Mouse (Mus musculus) hindbrain, embryonic 11.5 days (tissue): Measurements from ENCODE around the gene E2f3. TPM values are rescaled to one million over a fixed set of nuclear protein-coding genes. Genes with fewer than 3 reads are reported as not detected.

Experiments used
- ATAC-seq: fragments of 200-750 bp; cut with Nextera tagmentation; 2 replicates; pipeline ENCODE4 v1.8.0; 2017; ENCODE audit warnings: mild to moderate bottlenecking, moderate TSS enrichment, moderate library complexity; ENCODE audit not compliant: low FRiP score
- DNase-seq: peaks from one replicate; pipeline ENCODE4 v3.0.0-alpha.2; 2015; ENCODE audit warnings: low spot score
- H3K27ac ChIP-seq: fragments of 300-500 bp; sonication (generic); 2 replicates; pipeline ENCODE4 v1.5.1; 2014; ENCODE audit warnings: mild to moderate bottlenecking, low read depth, low read length
- H3K27me3 ChIP-seq: fragments of 300-500 bp; sonication (generic); 2 replicates; pipeline ENCODE4 v1.6.1; 2014; ENCODE audit warnings: mild to moderate bottlenecking, low read length, moderate library complexity, mixed read lengths; ENCODE audit not compliant: control insufficient read depth, insufficient read depth
- H3K36me3 ChIP-seq: fragments of 300-500 bp; sonication (generic); 2 replicates; pipeline ENCODE4 v1.6.1; 2014; ENCODE audit warnings: mild to moderate bottlenecking, low read length, moderate library complexity, mixed read lengths; ENCODE audit not compliant: control insufficient read depth, insufficient read depth
- H3K4me1 ChIP-seq: fragments of 300-500 bp; sonication (generic); replicated peaks from 2 replicates; pipeline ENCODE4 v1.6.1; 2014; ENCODE audit warnings: low read length, mixed read lengths; ENCODE audit not compliant: control insufficient read depth, insufficient read depth
- H3K4me2 ChIP-seq: fragments of 300-500 bp; sonication (generic); replicated peaks from 2 replicates; pipeline ENCODE4 v1.6.1; 2014; ENCODE audit warnings: mild to moderate bottlenecking, low read depth, low read length
- H3K4me3 ChIP-seq: fragments of 300-500 bp; sonication (generic); 2 replicates; pipeline ENCODE4 v1.5.1; 2014; ENCODE audit warnings: low read depth, low read length
- H3K9ac ChIP-seq: fragments of 300-500 bp; sonication (generic); 2 replicates; pipeline ENCODE4 v1.6.1; 2014; ENCODE audit warnings: low read depth, low read length
- H3K9me3 ChIP-seq: fragments of 300-500 bp; sonication (generic); 2 replicates; pipeline ENCODE4 v1.6.1; 2016; ENCODE audit warnings: low read length; ENCODE audit not compliant: control insufficient read depth
- WGBS: fragments of 180-500 bp; shearing (Covaris S2); extraction: QIAGEN DNeasy Blood & Tissue Kit; methylation state at CpG from one replicate; pipeline ENCODE4 v1.1.7; 2014; 5-methylcytosine and 5-hydroxymethylcytosine counted together
- polyA plus RNA-seq: library from polyadenylated mRNA; unstranded; fragments of >200 nt; fragmentation: Nextera tagmentation; extraction: Ambion mirVana; gene quantifications from 2 replicates; pipeline ENCODE4 v1.2.1, GENCODE M21; 2014

Gene E2f3
- polyA plus RNA-seq, 1 experiment from 2014 or later: 13.0 TPM

GRCm38 (mm10) chr13:29926168-29926567 lies 59.7 kb downstream of the E2f3 start:
- WGBS: 79% methylated on average over 3 of the region's 3 CpGs
- ATAC-seq (no peak), DNase-seq (no peak)
- H3K27me3 ChIP-seq: no peaks in the 10 kb centered on the region
- no peaks in the 10 kb centered on the region for H3K4me1 ChIP-seq
- H3K27ac ChIP-seq: no peak overlapping the region
- no peak overlapping the region for H3K9ac ChIP-seq
- no peaks in the 10 kb centered on the region for H3K36me3 ChIP-seq
- no peaks in the 10 kb centered on the region for H3K9me3 ChIP-seq
- no peak overlapping the region for H3K4me3 ChIP-seq
- no peak overlapping the region for H3K4me2 ChIP-seq

GRCm38 (mm10) chr13:29919841-29920240 lies 66.0 kb downstream of the E2f3 start:
- Histone ChIP-seq H3K9me3 (no peaks in the 10 kb centered on the region), H3K27me3 (no peaks in the 10 kb centered on the region), H3K9ac (no peak overlapping the region), H3K36me3 (0 out of 2 replicates have a peak, but pooled peaks cover 7% of the 10 kb centered on the region), H3K4me2 (no peak overlapping the region), H3K4me1 (no peaks in the 10 kb centered on the region), H3K27ac (no peak overlapping the region), H3K4me3 (no peak overlapping the region)
- ATAC-seq (no peak), DNase-seq (no peak)
- 93% methylated on average over 7 of the region's 7 CpGs for WGBS

GRCm38 (mm10) chr13:29916561-29916960 lies 69.3 kb downstream of the E2f3 start:
- Histone ChIP-seq H3K9ac (no peak overlapping the region), H3K27ac (no peak overlapping the region), H3K4me1 (no peaks in the 10 kb centered on the region), H3K9me3 (no peaks in the 10 kb centered on the region), H3K4me3 (no peak overlapping the region), H3K27me3 (no peaks in the 10 kb centered on the region), H3K4me2 (no peak overlapping the region), H3K36me3 (0 out of 2 replicates have a peak, but pooled peaks cover 7% of the 10 kb centered on the region)
- ATAC-seq (no peak), DNase-seq (no peak)
- 63% methylated on average over 1 of the region's 1 CpGs for WGBS

GRCm38 (mm10) chr13:29913606-29914005 lies 72.3 kb downstream of the E2f3 start:
- WGBS: 80% methylated on average over 10 of the region's 10 CpGs
- H3K27ac ChIP-seq: no peak overlapping the region
- no peaks in the 10 kb centered on the region for H3K9me3 ChIP-seq
- ATAC-seq: no peak
- H3K9ac ChIP-seq: no peak overlapping the region
- no peak for DNase-seq
- peaks cover 22% of the 10 kb centered on the region; the same call in 1 of the 2 replicates for H3K36me3 ChIP-seq
- H3K4me1 ChIP-seq: no peaks in the 10 kb centered on the region
- no peak overlapping the region for H3K4me2 ChIP-seq
- no peak overlapping the region for H3K4me3 ChIP-seq
- no peaks in the 10 kb centered on the region for H3K27me3 ChIP-seq

- Histone ChIP-seq H3K27ac (no peak overlapping the region), H3K27me3 (no peaks in the 10 kb centered on the region), H3K4me3 (no peak overlapping the region), H3K36me3 (peaks cover 26% of the 10 kb centered on the region; the same call in 1 of the 2 replicates), H3K9ac (no peak overlapping the region), H3K9me3 (no peaks in the 10 kb centered on the region), H3K4me2 (no peak overlapping the region), H3K4me1 (no peaks in the 10 kb centered on the region)
- WGBS: 74% methylated on average over 10 of the region's 10 CpGs
- ATAC-seq (no peak), DNase-seq (no peak)
Observed at GRCm38 (mm10) chr13:29913061-29913460, 72.8 kb downstream of the E2f3 start.

GRCm38 (mm10) chr13:29912251-29912650 lies 73.6 kb downstream of the E2f3 start:
- H3K27ac ChIP-seq: no peak overlapping the region
- no peaks in the 10 kb centered on the region for H3K27me3 ChIP-seq
- no peak overlapping the region for H3K4me3 ChIP-seq
- peaks cover 28% of the 10 kb centered on the region; the same call in 1 of the 2 replicates for H3K36me3 ChIP-seq
- WGBS: 96% methylated on average over 8 of the region's 8 CpGs
- no peaks in the 10 kb centered on the region for H3K4me1 ChIP-seq
- no peak overlapping the region for H3K9ac ChIP-seq
- no peak overlapping the region for H3K4me2 ChIP-seq
- H3K9me3 ChIP-seq: no peaks in the 10 kb centered on the region
- DNase-seq: no peak
- ATAC-seq: no peak

- WGBS: 93% methylated on average over 3 of the region's 3 CpGs
- H3K4me1 ChIP-seq: no peaks in the 10 kb centered on the region
- no peak overlapping the region for H3K27ac ChIP-seq
- peaks cover 28% of the 10 kb centered on the region; the same call in 1 of the 2 replicates for H3K36me3 ChIP-seq
- H3K4me2 ChIP-seq: no peak overlapping the region
- H3K27me3 ChIP-seq: no peaks in the 10 kb centered on the region
- H3K4me3 ChIP-seq: no peak overlapping the region
- DNase-seq (no peak), ATAC-seq (no peak)
- H3K9ac ChIP-seq: no peak overlapping the region
- no peaks in the 10 kb centered on the region; the same call in 1 of the 2 replicates for H3K9me3 ChIP-seq
Observed at GRCm38 (mm10) chr13:29911141-29911540, 74.7 kb downstream of the E2f3 start.

- DNase-seq (no peak), ATAC-seq (no peak)
- Histone ChIP-seq H3K27me3 (no peaks in the 10 kb centered on the region), H3K4me2 (no peak overlapping the region), H3K9me3 (peaks cover 3% of the 10 kb centered on the region), H3K27ac (no peak overlapping the region), H3K4me1 (no peaks in the 10 kb centered on the region), H3K4me3 (no peak overlapping the region), H3K9ac (no peak overlapping the region), H3K36me3 (peaks cover 27% of the 10 kb centered on the region; the same call in 1 of the 2 replicates)
- 96% methylated on average over 9 of the region's 9 CpGs for WGBS
Observed at GRCm38 (mm10) chr13:29908431-29908830, 77.4 kb downstream of the E2f3 start.

- WGBS: 98% methylated on average over 9 of the region's 9 CpGs
- ATAC-seq (no peak), DNase-seq (no peak)
- peaks cover 27% of the 10 kb centered on the region; the same call in 1 of the 2 replicates for H3K36me3 ChIP-seq
- no peaks in the 10 kb centered on the region for H3K4me1 ChIP-seq
- H3K4me2 ChIP-seq: no peak overlapping the region
- no peak overlapping the region for H3K4me3 ChIP-seq
- no peak overlapping the region for H3K9ac ChIP-seq
- no peak overlapping the region for H3K27ac ChIP-seq
- peaks cover 3% of the 10 kb centered on the region for H3K9me3 ChIP-seq
- no peaks in the 10 kb centered on the region for H3K27me3 ChIP-seq
Observed at GRCm38 (mm10) chr13:29907995-29908394, 77.9 kb downstream of the E2f3 start.
